Mouse (Mus musculus) myocyte (in vitro differentiated cells): Measurements from ENCODE around the gene Rnf133.

ENCODE experiments used
- E2F4 ChIP-seq: IDR thresholded peaks from one replicate; pipeline ENCODE4 v1.6.1; 2011; ENCODE audit warnings: mild to moderate bottlenecking, control low read depth, moderate library complexity; ENCODE audit not compliant: insufficient read depth
- MAX ChIP-seq: IDR thresholded peaks from one replicate; pipeline ENCODE4 v1.6.1; 2011; ENCODE audit warnings: low read depth, mild to moderate bottlenecking, control low read depth
- MYOG ChIP-seq, 3 experiments: IDR thresholded peaks; one replicate each; pipeline ENCODE4 v1.6.1; 2011; ENCODE audit warnings: control low read depth in 2 of 3, low read depth in 2 of 3, mild to moderate bottlenecking in 2 of 3; ENCODE audit not compliant: insufficient read length in 2 of 3, control insufficient read depth in 1 of 3, insufficient read depth in 1 of 3
- POLR2A ChIP-seq: IDR thresholded peaks from one replicate; pipeline ENCODE4 v1.6.1; 2011; ENCODE audit warnings: low read depth, mild to moderate bottlenecking, control low read depth, moderate library complexity; ENCODE audit not compliant: insufficient read length
- REST ChIP-seq: IDR thresholded peaks from one replicate; pipeline ENCODE4 v1.6.1; 2011; ENCODE audit warnings: mild to moderate bottlenecking, control low read depth, moderate library complexity; ENCODE audit not compliant: insufficient read depth, insufficient read length
- USF1 ChIP-seq: IDR thresholded peaks from one replicate; pipeline ENCODE4 v1.6.1; 2011; ENCODE audit warnings: low read depth, mild to moderate bottlenecking, control low read depth, moderate library complexity

DNA sequence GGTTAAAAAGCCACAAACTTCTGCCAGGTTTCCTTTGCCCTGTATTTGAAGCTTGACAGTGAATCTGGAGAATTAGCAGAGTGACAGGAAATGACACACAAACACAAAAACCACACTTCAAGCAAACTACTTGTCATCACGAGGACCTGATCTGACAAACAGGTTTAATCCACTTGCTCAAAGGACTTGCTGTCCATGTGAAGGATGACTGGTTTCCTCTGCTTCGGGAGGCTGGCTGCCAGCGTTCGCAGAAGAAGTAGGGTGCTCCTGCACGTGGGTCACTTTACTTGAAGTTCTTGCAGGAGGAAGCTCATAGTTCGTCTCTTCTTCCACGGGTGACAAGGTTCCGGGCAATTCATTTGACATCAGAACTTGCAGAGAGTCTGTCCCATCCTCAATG is 1.4 kb downstream of the Rnf133 start:
- TF ChIP-seq E2F4 (no peak), POLR2A (no peak), USF1 (no peak), MYOG (IDR thresholded peaks at IDR 0.05; ENCODE audit: control insufficient read depth in 1 of 3, insufficient read depth in 1 of 3, insufficient read length in 2 of 3, low read depth in 2 of 3) (no peak), MAX (no peak), REST (no peak)
